Mouse (Mus musculus) cerebellum, adult 2 months (tissue): ENCODE data around the gene Klhl18. TPM values are rescaled to one million over a fixed set of nuclear protein-coding genes. Genes with fewer than 3 reads are reported as not detected.
A peak's percentile ranks its signal among the peaks of the same experiment; 100 is the strongest.

Experiments used
- DNase-seq, 2 experiments: peaks; one replicate each; pipeline ENCODE4 v3.0.0; 2021
- H3K27ac ChIP-seq: fragments of 200-500 bp; 2 replicates; pipeline ENCODE4 v1.5.1; 2012; ENCODE audit warnings: low read length, control low read depth, inconsistent platforms; ENCODE audit not compliant: insufficient read depth
- H3K27me3 ChIP-seq: fragments of 200-500 bp; 2 replicates; pipeline ENCODE4 v1.6.1; 2012; ENCODE audit warnings: inconsistent platforms, mild to moderate bottlenecking, low read length, moderate library complexity; ENCODE audit not compliant: control insufficient read depth, insufficient read depth
- H3K4me1 ChIP-seq: fragments of 200-500 bp; 2 replicates; pipeline ENCODE4 v1.6.1; 2011; ENCODE audit warnings: low read length; ENCODE audit not compliant: control insufficient read depth, insufficient read depth
- H3K4me3 ChIP-seq: fragments of 200-500 bp; replicated peaks from 2 replicates; pipeline ENCODE3; 2011; ENCODE audit warnings: mild to moderate bottlenecking, low read depth, low read length, control low read depth; ENCODE audit not compliant: insufficient read depth
- CTCF ChIP-seq: fragments of 200-500 bp; IDR thresholded peaks from 2 replicates; pipeline ENCODE4 v1.5.1; 2011; ENCODE audit warnings: low read depth, mild to moderate bottlenecking, control low read depth, low read length, moderate library complexity, borderline replicate concordance; ENCODE audit not compliant: insufficient read depth
- POLR2A ChIP-seq: fragments of 200-500 bp; IDR thresholded peaks from 2 replicates; pipeline ENCODE4 v1.6.1; 2011; ENCODE audit warnings: low read length, control low read depth, borderline replicate concordance; ENCODE audit not compliant: insufficient read depth
- WGBS: fragments of 180-500 bp; shearing (Covaris S2); methylation state at CpG from one replicate; pipeline ENCODE4 v1.1.7; 2018; 5-methylcytosine and 5-hydroxymethylcytosine counted together
- polyA plus RNA-seq: library from polyadenylated mRNA; depleted of rRNA; stranded (reverse); fragments of >200 nt; gene quantifications from 2 replicates; pipeline ENCODE4 v1.2.3, GENCODE M21; 2012; rRNA removed

The Klhl18 gene
- polyA plus RNA-seq = 25.9 and 26.9 TPM in 2 replicates

- TF ChIP-seq POLR2A (peak; percentile 92), CTCF (no peak)
These were observed at the start of gene Klhl18, which contains the start of gene Kif9 for GRCm38 (mm10) chr9:110476124-110477091. Gene Klhl18 (minus strand): TSS chr9:110476694. Gene Kif9 (plus strand): TSS chr9:110476958.

GRCm38 (mm10) chr9:110525737-110526136 lies 49.2 kb upstream of the Klhl18 start:
- Histone ChIP-seq H3K27ac (no peak overlapping the region), H3K4me1 (no peaks in the 10 kb centered on the region), H3K4me3 (no peak overlapping the region), H3K27me3 (no peaks in the 10 kb centered on the region)
- no peak for TF ChIP-seq POLR2A
- no peak for TF ChIP-seq CTCF
- DNase-seq = no peak
- 54% methylated on average over 2 of the region's 2 CpGs for WGBS

More at GRCm38 (mm10) chr9:110476124-110477091, at the start of gene Klhl18, which contains the start of gene Kif9:
- Histone ChIP-seq H3K4me1 (peaks cover 4% of the 10 kb centered on the region; the same call in 1 of the 2 replicates), H3K27ac (peak within 1 kb of the TSS; percentile 89), H3K27me3 (no peaks in the 10 kb centered on the region), H3K4me3 (peak within 1 kb of the TSS; percentile 89)
- peak; percentile 98 to 99 for DNase-seq
- under 1% methylated on average over 53 of the region's 53 CpGs for WGBS

- H3K4me1 ChIP-seq = no peaks in the 10 kb centered on the region
- no peak for TF ChIP-seq CTCF
- no peak for TF ChIP-seq POLR2A
- no peaks in the 10 kb centered on the region for H3K27me3 ChIP-seq
- DNase-seq = no peak
- 62% methylated on average over 5 of the region's 5 CpGs for WGBS
- H3K27ac ChIP-seq = no peak overlapping the region
- H3K4me3 ChIP-seq = no peak overlapping the region
These were observed 14.4 kb upstream of the Klhl18 start for GRCm38 (mm10) chr9:110490913-110491312.

- Histone ChIP-seq H3K4me3 (no peak overlapping the region), H3K27ac (no peak overlapping the region), H3K4me1 (no peaks in the 10 kb centered on the region), H3K27me3 (no peaks in the 10 kb centered on the region)
- WGBS = 10% methylated on average over 4 of the region's 4 CpGs
- TF ChIP-seq CTCF (no peak), POLR2A (no peak)
- DNase-seq = no peak
These were observed 12.3 kb upstream of the Klhl18 start for GRCm38 (mm10) chr9:110488841-110489240.

GRCm38 (mm10) chr9:110478639-110479038 lies 2.1 kb upstream of the Klhl18 start:
- no peak overlapping the region for H3K27ac ChIP-seq
- DNase-seq = no peak
- no peak overlapping the region for H3K4me3 ChIP-seq
- no peak for TF ChIP-seq CTCF
- no peak for TF ChIP-seq POLR2A
- H3K4me1 ChIP-seq = peaks cover 4% of the 10 kb centered on the region; the same call in 1 of the 2 replicates
- H3K27me3 ChIP-seq = no peaks in the 10 kb centered on the region
- 69% methylated on average over 4 of the region's 4 CpGs for WGBS

- TF ChIP-seq CTCF = no peak
- no peak for TF ChIP-seq POLR2A
- peak in 1 of 2 experiments; percentile 3 for DNase-seq
- H3K4me3 ChIP-seq = no peak overlapping the region
- peaks cover 4% of the 10 kb centered on the region; the same call in 1 of the 2 replicates for H3K4me1 ChIP-seq
- H3K27ac ChIP-seq = no peak overlapping the region
- H3K27me3 ChIP-seq = no peaks in the 10 kb centered on the region
- 44% methylated on average over 11 of the region's 11 CpGs for WGBS
These were observed 1.5 kb upstream of the Klhl18 start for GRCm38 (mm10) chr9:110477951-110478350.

GRCm38 (mm10) chr9:110466179-110466578 lies 10.3 kb downstream of the Klhl18 start:
- H3K27me3 ChIP-seq = no peaks in the 10 kb centered on the region
- no peak for TF ChIP-seq POLR2A
- TF ChIP-seq CTCF = peak; percentile 12; the same call in 1 of the 2 replicates
- H3K4me3 ChIP-seq = no peak overlapping the region
- WGBS = 84% methylated on average over 3 of the region's 3 CpGs
- no peak overlapping the region for H3K27ac ChIP-seq
- no peak for DNase-seq
- no peaks in the 10 kb centered on the region for H3K4me1 ChIP-seq

- no peak for DNase-seq
- Histone ChIP-seq H3K27me3 (no peaks in the 10 kb centered on the region), H3K4me1 (no peaks in the 10 kb centered on the region), H3K27ac (no peak overlapping the region), H3K4me3 (no peak overlapping the region)
- TF ChIP-seq POLR2A (no peak), CTCF (no peak)
- WGBS = 93% methylated on average over 6 of the region's 6 CpGs
These were observed 11.2 kb downstream of the Klhl18 start for GRCm38 (mm10) chr9:110465336-110465735.
